Mouse (Mus musculus) lung, embryonic 14.5 days (tissue): ENCODE data around the gene Zfp637. TPM values are rescaled to one million over a fixed set of nuclear protein-coding genes. Genes with fewer than 3 reads are reported as not detected.
A peak's percentile ranks its signal among the peaks of the same experiment; 100 is the strongest.

Experiments used
- ATAC-seq: fragments of 200-750 bp; cut with Nextera tagmentation; 2 replicates; pipeline ENCODE4 v1.8.0; 2017; ENCODE audit warnings: mild to moderate bottlenecking, moderate TSS enrichment, moderate library complexity; ENCODE audit not compliant: insufficient read depth
- DNase-seq: peaks from one replicate; pipeline ENCODE4 v3.0.0-alpha.2; 2015
- H3K27ac ChIP-seq: fragments of 300-500 bp; sonication (generic); 2 replicates; pipeline ENCODE4 v1.5.1; 2014; ENCODE audit warnings: low read depth, mild to moderate bottlenecking, moderate library complexity
- H3K27me3 ChIP-seq: fragments of 300-500 bp; sonication (generic); 2 replicates; pipeline ENCODE4 v1.6.1; 2014; ENCODE audit warnings: low read length, control low read depth; ENCODE audit not compliant: insufficient read depth
- H3K36me3 ChIP-seq: fragments of 300-500 bp; sonication (generic); 2 replicates; pipeline ENCODE4 v1.6.1; 2014; ENCODE audit warnings: control low read depth; ENCODE audit not compliant: insufficient read depth
- H3K4me1 ChIP-seq: fragments of 300-500 bp; sonication (generic); 2 replicates; pipeline ENCODE4 v1.6.1; 2014; ENCODE audit warnings: antibody characterized with exemption, control low read depth; ENCODE audit not compliant: insufficient read depth
- H3K4me2 ChIP-seq: fragments of 300-500 bp; sonication (generic); 2 replicates; pipeline ENCODE4 v1.6.1; 2014; ENCODE audit warnings: mild to moderate bottlenecking
- H3K4me3 ChIP-seq: fragments of 300-500 bp; sonication (generic); 2 replicates; pipeline ENCODE4 v1.5.1; 2014; ENCODE audit warnings: low read depth, low read length
- H3K9ac ChIP-seq: fragments of 300-500 bp; sonication (generic); 2 replicates; pipeline ENCODE4 v1.6.1; 2014
- H3K9me3 ChIP-seq: fragments of 300-500 bp; sonication (generic); 2 replicates; pipeline ENCODE4 v1.6.1; 2016; ENCODE audit warnings: low read depth, low read length, control low read depth
- CTCF ChIP-seq: IDR thresholded peaks from 2 replicates; pipeline ENCODE4 v1.5.1; 2016; ENCODE audit warnings: antibody characterized with exemption, low read depth
- WGBS: fragments of 180-500 bp; shearing (Covaris S2); extraction: QIAGEN DNeasy Blood & Tissue Kit; methylation state at CpG from one replicate; pipeline ENCODE4 v1.1.7; 2014; 5-methylcytosine and 5-hydroxymethylcytosine counted together
- polyA plus RNA-seq: library from polyadenylated mRNA; unstranded; fragments of >200 nt; fragmentation: Nextera tagmentation; extraction: Ambion mirVana; gene quantifications from 2 replicates; pipeline ENCODE4 v1.2.1, GENCODE M21; 2014

Gene Zfp637
- polyA plus RNA-seq, 1 experiment from 2014 or later, result 160 TPM

GRCm38 (mm10) chr6:117847772-117848171 lies 6.8 kb downstream of the Zfp637 start:
- H3K4me1 ChIP-seq, result no peaks in the 10 kb centered on the region
- 98% methylated on average over 2 of the region's 2 CpGs for WGBS
- ATAC-seq, result no peak
- no peak for TF ChIP-seq CTCF
- no peaks in the 10 kb centered on the region for H3K9me3 ChIP-seq
- H3K9ac ChIP-seq, result no peak overlapping the region
- H3K4me3 ChIP-seq, result no peak overlapping the region
- DNase-seq, result peak; percentile 27
- no peaks in the 10 kb centered on the region for H3K27me3 ChIP-seq
- H3K27ac ChIP-seq, result no peak overlapping the region
- H3K36me3 ChIP-seq, result peaks cover 62% of the 10 kb centered on the region
- H3K4me2 ChIP-seq, result no peak overlapping the region

GRCm38 (mm10) chr6:117848577-117848976 lies 7.6 kb downstream of the Zfp637 start:
- Histone ChIP-seq H3K36me3 (peaks cover 55% of the 10 kb centered on the region), H3K4me2 (no peak overlapping the region), H3K4me3 (no peak overlapping the region), H3K27me3 (no peaks in the 10 kb centered on the region), H3K9me3 (no peaks in the 10 kb centered on the region), H3K9ac (no peak overlapping the region), H3K27ac (no peak overlapping the region), H3K4me1 (no peaks in the 10 kb centered on the region)
- TF ChIP-seq CTCF, result no peak
- 92% methylated on average over 5 of the region's 5 CpGs for WGBS
- ATAC-seq (no peak), DNase-seq (no peak)

- no peak for DNase-seq
Observed at GRCm38 (mm10) chr6:117851747-117852146, 10.8 kb downstream of the Zfp637 start.

GRCm38 (mm10) chr6:117857990-117858389 lies 17.0 kb downstream of the Zfp637 start:
- ATAC-seq (no peak), DNase-seq (peak; percentile 48)
- WGBS, result 76% methylated on average over 1 of the region's 1 CpGs
- Histone ChIP-seq H3K27ac (no peak overlapping the region), H3K9ac (no peak overlapping the region), H3K4me3 (no peak overlapping the region), H3K27me3 (no peaks in the 10 kb centered on the region), H3K36me3 (no peaks in the 10 kb centered on the region), H3K9me3 (no peaks in the 10 kb centered on the region), H3K4me1 (no peaks in the 10 kb centered on the region), H3K4me2 (no peak overlapping the region)
- TF ChIP-seq CTCF, result peak; percentile 33

More at GRCm38 (mm10) chr6:117851747-117852146, 10.8 kb downstream of the Zfp637 start:
- no peak overlapping the region for H3K27ac ChIP-seq
- H3K9ac ChIP-seq, result no peak overlapping the region
- no peak for ATAC-seq
- no peak overlapping the region for H3K4me2 ChIP-seq
- no peaks in the 10 kb centered on the region for H3K27me3 ChIP-seq
- no peaks in the 10 kb centered on the region for H3K4me1 ChIP-seq
- H3K36me3 ChIP-seq, result peaks cover 24% of the 10 kb centered on the region
- H3K4me3 ChIP-seq, result no peak overlapping the region
- TF ChIP-seq CTCF, result 0 out of 2 replicates have a peak, but pooled peaks have one; percentile 16
- WGBS, result 54% methylated on average over 2 of the region's 2 CpGs
- H3K9me3 ChIP-seq, result no peaks in the 10 kb centered on the region

GRCm38 (mm10) chr6:117861848-117862247 lies 20.9 kb downstream of the Zfp637 start, which contains the start of gene Zfp239:
TSS of gene Zfp239 (plus strand) at chr6:117862100.
- no peaks in the 10 kb centered on the region for H3K9me3 ChIP-seq
- no peak within 1 kb of the TSS for H3K27ac ChIP-seq
- no peaks in the 10 kb centered on the region for H3K36me3 ChIP-seq
- H3K4me2 ChIP-seq, result peak within 1 kb of the TSS; percentile 80
- peak within 1 kb of the TSS; percentile 63 for H3K9ac ChIP-seq
- H3K4me3 ChIP-seq, result peak within 1 kb of the TSS; percentile 64
- no peaks in the 10 kb centered on the region for H3K27me3 ChIP-seq
- no peak for DNase-seq
- TF ChIP-seq CTCF, result no peak
- ATAC-seq, result no peak
- peaks cover 6% of the 10 kb centered on the region; the same call in 1 of the 2 replicates for H3K4me1 ChIP-seq
- 66% methylated on average over 6 of the region's 6 CpGs for WGBS

GRCm38 (mm10) chr6:117862465-117862864 lies 21.5 kb downstream of the Zfp637 start:
- no peak for ATAC-seq

GRCm38 (mm10) chr6:117862899-117863620 lies 22.1 kb downstream of the Zfp637 start:
- no peaks in the 10 kb centered on the region for H3K9me3 ChIP-seq
- WGBS, result 3% methylated on average over 26 of the region's 26 CpGs
- peak overlapping the region; percentile 80 for H3K4me2 ChIP-seq
- no peak for TF ChIP-seq CTCF
- DNase-seq, result peak; percentile 87
- H3K36me3 ChIP-seq, result no peaks in the 10 kb centered on the region
- H3K27me3 ChIP-seq, result no peaks in the 10 kb centered on the region
- H3K4me3 ChIP-seq, result peak overlapping the region; percentile 64
- peak; percentile 84 for ATAC-seq
- peaks cover 6% of the 10 kb centered on the region; the same call in 1 of the 2 replicates for H3K4me1 ChIP-seq
- no peak overlapping the region for H3K27ac ChIP-seq
- H3K9ac ChIP-seq, result peak overlapping the region; percentile 63

More at GRCm38 (mm10) chr6:117862465-117862864, 21.5 kb downstream of the Zfp637 start:
- no peaks in the 10 kb centered on the region for H3K9me3 ChIP-seq
- H3K4me1 ChIP-seq, result peaks cover 6% of the 10 kb centered on the region; the same call in 1 of the 2 replicates
- no peak overlapping the region for H3K27ac ChIP-seq
- peak overlapping the region; percentile 80 for H3K4me2 ChIP-seq
- TF ChIP-seq CTCF, result no peak
- peak overlapping the region; percentile 64; the same call in 1 of the 2 replicates for H3K4me3 ChIP-seq
- H3K9ac ChIP-seq, result no peak overlapping the region
- DNase-seq, result no peak
- 76% methylated on average over 8 of the region's 8 CpGs for WGBS
- H3K36me3 ChIP-seq, result no peaks in the 10 kb centered on the region
- no peaks in the 10 kb centered on the region for H3K27me3 ChIP-seq
